Mouse (Mus musculus): Measurements from ENCODE around the gene Tmprss15. TPM values are rescaled to one million over a fixed set of nuclear protein-coding genes. Genes with fewer than 3 reads are reported as not detected.
A peak's percentile ranks its signal among the peaks of the same experiment; 100 is the strongest.

Tmprss15 gene
- polyA plus RNA-seq, 1 experiment from 2014 or later: not detected

- WGBS: 86% methylated on average over 1 of the region's 1 CpGs
- no peak for ATAC-seq
- H3K36me3 ChIP-seq (ENCODE audit: insufficient read depth, low read length): no peaks in the 10 kb centered on the region
Measured at GRCm38 (mm10) chr16:79063848-79064247, 27.0 kb downstream of the Tmprss15 start.

DNA sequence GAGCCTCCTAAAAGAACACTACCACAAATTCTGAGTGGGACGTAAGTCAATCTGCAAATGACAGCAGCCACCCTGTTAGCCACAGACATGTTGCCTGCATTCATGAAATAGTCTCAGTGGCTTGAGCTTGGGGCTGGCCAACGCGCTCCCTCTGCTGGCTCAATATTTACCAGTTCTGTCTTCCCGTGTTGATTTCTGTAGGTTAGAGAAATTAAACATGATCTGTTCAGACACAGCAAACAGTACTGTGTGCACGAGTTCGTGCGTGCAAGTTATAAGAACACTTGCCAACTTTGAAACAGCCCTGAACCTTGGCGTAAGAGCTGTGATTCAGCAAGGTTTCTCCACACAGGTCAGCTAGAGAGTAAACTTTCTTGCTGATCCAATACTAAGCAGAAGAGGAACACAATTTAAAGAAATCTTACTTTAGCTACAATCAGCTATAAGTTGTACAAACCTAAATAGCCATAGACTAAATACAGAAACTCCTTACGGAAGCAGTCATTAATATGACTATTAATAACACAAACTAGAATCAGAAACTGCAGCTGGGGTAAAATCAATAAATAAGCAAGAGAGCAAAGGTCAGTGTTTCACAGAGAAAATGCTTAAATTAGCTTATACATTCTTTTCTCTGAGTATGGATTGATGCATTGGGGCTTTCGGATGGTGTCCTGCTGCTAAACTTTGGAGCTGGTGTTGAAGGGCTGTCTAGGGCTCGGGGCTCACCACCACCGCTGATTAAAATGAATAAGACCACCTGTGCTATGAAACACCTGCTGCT is 31.9 kb downstream of the Tmprss15 start:
- TF ChIP-seq EP300 (IDR thresholded peaks at IDR 0.05) (no peak), CTCF (IDR thresholded peaks at IDR 0.05) (peak; percentile 61)
- no peaks in the 10 kb centered on the region for H3K27me3 ChIP-seq (replicated peaks; ENCODE audit: insufficient read depth, low read length)
- H3K4me2 ChIP-seq (replicated peaks; ENCODE audit: low read depth, low read length): no peak overlapping the region
- no peak overlapping the region for H3K9ac ChIP-seq (replicated peaks; ENCODE audit: low read depth)
- WGBS: 37% methylated on average over 12 of the region's 12 CpGs
- no peak overlapping the region for H3K27ac ChIP-seq (ENCODE audit: low read length)
- peak; percentile 37 for DNase-seq (ENCODE audit: low spot score)
- H3K4me3 ChIP-seq (ENCODE audit: low read depth, low read length): no peak overlapping the region
- no peaks in the 10 kb centered on the region for H3K4me1 ChIP-seq (ENCODE audit: insufficient read depth, low read depth, low read length)
- H3K36me3 ChIP-seq (ENCODE audit: insufficient read depth, low read length): no peaks in the 10 kb centered on the region
- ATAC-seq: no peak
- no peaks in the 10 kb centered on the region for H3K9me3 ChIP-seq (ENCODE audit: low read length)

More at GRCm38 (mm10) chr16:79063848-79064247, 27.0 kb downstream of the Tmprss15 start:
- no peak overlapping the region for H3K4me2 ChIP-seq (replicated peaks; ENCODE audit: low read depth, low read length)
- no peaks in the 10 kb centered on the region for H3K27me3 ChIP-seq (replicated peaks; ENCODE audit: insufficient read depth, low read length)
- no peak overlapping the region for H3K27ac ChIP-seq (ENCODE audit: low read length)
- no peak overlapping the region for H3K9ac ChIP-seq (replicated peaks; ENCODE audit: low read depth)
- DNase-seq (ENCODE audit: low spot score): no peak
- no peaks in the 10 kb centered on the region for H3K4me1 ChIP-seq (ENCODE audit: insufficient read depth, low read depth, low read length)
- TF ChIP-seq EP300 (IDR thresholded peaks at IDR 0.05) (no peak), CTCF (IDR thresholded peaks at IDR 0.05) (peak; percentile 11; the same call in 1 of the 2 replicates)
- H3K4me3 ChIP-seq (ENCODE audit: low read depth, low read length): no peak overlapping the region
- H3K9me3 ChIP-seq (ENCODE audit: low read length): no peaks in the 10 kb centered on the region

GRCm38 (mm10) chr16:79032593-79032992 is 58.3 kb downstream of the Tmprss15 start:
- Histone ChIP-seq H3K4me3 (ENCODE audit: low read depth, low read length) (no peak overlapping the region), H3K27me3 (replicated peaks; ENCODE audit: insufficient read depth, low read length) (no peaks in the 10 kb centered on the region), H3K36me3 (ENCODE audit: insufficient read depth, low read length) (no peaks in the 10 kb centered on the region), H3K9ac (replicated peaks; ENCODE audit: low read depth) (no peak overlapping the region), H3K4me2 (replicated peaks; ENCODE audit: low read depth, low read length) (no peak overlapping the region), H3K4me1 (ENCODE audit: insufficient read depth, low read depth, low read length) (no peaks in the 10 kb centered on the region), H3K9me3 (ENCODE audit: low read length) (no peaks in the 10 kb centered on the region), H3K27ac (ENCODE audit: low read length) (no peak overlapping the region)
- ATAC-seq (no peak), DNase-seq (ENCODE audit: low spot score) (no peak)
- TF ChIP-seq CTCF (IDR thresholded peaks at IDR 0.05) (no peak), EP300 (IDR thresholded peaks at IDR 0.05) (no peak)
- WGBS: 36% methylated on average over 2 of the region's 2 CpGs

- no peak overlapping the region for H3K4me2 ChIP-seq (replicated peaks; ENCODE audit: low read depth, low read length)
- H3K27me3 ChIP-seq (replicated peaks; ENCODE audit: insufficient read depth, low read length): no peaks in the 10 kb centered on the region
- no peaks in the 10 kb centered on the region for H3K9me3 ChIP-seq (ENCODE audit: low read length)
- TF ChIP-seq CTCF (IDR thresholded peaks at IDR 0.05) (no peak), EP300 (IDR thresholded peaks at IDR 0.05) (no peak)
- H3K4me1 ChIP-seq (ENCODE audit: insufficient read depth, low read depth, low read length): no peaks in the 10 kb centered on the region
- H3K4me3 ChIP-seq (ENCODE audit: low read depth, low read length): no peak overlapping the region
- ATAC-seq (no peak), DNase-seq (ENCODE audit: low spot score) (no peak)
- WGBS: 48% methylated on average over 2 of the region's 2 CpGs
- no peak overlapping the region for H3K9ac ChIP-seq (replicated peaks; ENCODE audit: low read depth)
- H3K36me3 ChIP-seq (ENCODE audit: insufficient read depth, low read length): no peaks in the 10 kb centered on the region
- no peak overlapping the region for H3K27ac ChIP-seq (ENCODE audit: low read length)
Measured at GRCm38 (mm10) chr16:79002812-79003211, 88.1 kb downstream of the Tmprss15 start.

- H3K27me3 ChIP-seq (replicated peaks; ENCODE audit: insufficient read depth, low read length): no peaks in the 10 kb centered on the region
- no peaks in the 10 kb centered on the region for H3K4me1 ChIP-seq (ENCODE audit: insufficient read depth, low read depth, low read length)
- no peaks in the 10 kb centered on the region for H3K36me3 ChIP-seq (ENCODE audit: insufficient read depth, low read length)
- DNase-seq (ENCODE audit: low spot score) (no peak), ATAC-seq (no peak)
- TF ChIP-seq CTCF (IDR thresholded peaks at IDR 0.05) (no peak), EP300 (IDR thresholded peaks at IDR 0.05) (no peak)
- H3K4me2 ChIP-seq (replicated peaks; ENCODE audit: low read depth, low read length): no peak overlapping the region
- no peak overlapping the region for H3K27ac ChIP-seq (ENCODE audit: low read length)
- WGBS: 63% methylated on average over 9 of the region's 9 CpGs
- no peaks in the 10 kb centered on the region for H3K9me3 ChIP-seq (ENCODE audit: low read length)
- no peak overlapping the region for H3K4me3 ChIP-seq (ENCODE audit: low read depth, low read length)
- H3K9ac ChIP-seq (replicated peaks; ENCODE audit: low read depth): no peak overlapping the region
Measured at GRCm38 (mm10) chr16:79001679-79002078, 89.2 kb downstream of the Tmprss15 start.

DNA sequence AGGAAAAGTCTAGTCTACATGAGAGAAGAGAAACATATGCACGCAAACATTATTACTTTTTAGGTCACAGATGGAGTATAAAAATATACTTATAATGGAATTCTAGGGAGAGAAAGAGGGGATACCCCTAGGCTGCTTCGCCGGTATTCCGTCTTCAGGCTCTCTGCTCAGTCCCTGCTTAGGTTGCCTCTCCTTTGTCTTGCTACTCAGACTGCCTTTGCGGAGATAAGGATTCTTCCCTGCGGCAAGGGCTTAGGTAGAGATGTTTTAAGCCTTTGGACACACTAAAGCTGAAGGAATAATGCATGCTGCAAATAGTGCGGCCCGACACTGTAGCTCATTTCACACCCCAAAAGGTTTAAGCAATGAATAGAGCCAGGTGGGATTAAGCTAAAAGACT is 114.5 kb downstream of the Tmprss15 start:
- no peak for DNase-seq (ENCODE audit: low spot score)
- Histone ChIP-seq H3K27ac (ENCODE audit: low read length) (no peak overlapping the region), H3K27me3 (replicated peaks; ENCODE audit: insufficient read depth, low read length) (no peaks in the 10 kb centered on the region), H3K4me3 (ENCODE audit: low read depth, low read length) (no peak overlapping the region), H3K4me1 (ENCODE audit: insufficient read depth, low read depth, low read length) (no peaks in the 10 kb centered on the region), H3K4me2 (replicated peaks; ENCODE audit: low read depth, low read length) (no peak overlapping the region), H3K9ac (replicated peaks; ENCODE audit: low read depth) (no peak overlapping the region), H3K36me3 (ENCODE audit: insufficient read depth, low read length) (no peaks in the 10 kb centered on the region), H3K9me3 (ENCODE audit: low read length) (no peaks in the 10 kb centered on the region)
- ATAC-seq: no peak
- TF ChIP-seq EP300 (IDR thresholded peaks at IDR 0.05) (no peak), CTCF (IDR thresholded peaks at IDR 0.05) (no peak)
- 68% methylated on average over 8 of the region's 8 CpGs for WGBS

All from lung, postnatal 0 days (tissue).